Mouse (Mus musculus) brain, embryonic 14.5 days (tissue): ENCODE measurements around the gene Bfsp1.

Experiments used
- CTCF ChIP-seq: fragments of 200-500 bp; IDR thresholded peaks from 2 replicates; pipeline ENCODE4 v1.5.1; 2012; ENCODE audit warnings: inconsistent platforms, mild to moderate bottlenecking, moderate library complexity, borderline replicate concordance; ENCODE audit not compliant: insufficient read depth, insufficient read length; ENCODE audit errors: extremely low read depth
- POLR2A ChIP-seq: fragments of 200-500 bp; IDR thresholded peaks from 2 replicates; pipeline ENCODE4 v1.6.1; 2012; ENCODE audit warnings: mild to moderate bottlenecking, inconsistent platforms, borderline replicate concordance; ENCODE audit not compliant: poor library complexity, insufficient read depth, insufficient read length, severe bottlenecking; ENCODE audit errors: extremely low read depth

DNA sequence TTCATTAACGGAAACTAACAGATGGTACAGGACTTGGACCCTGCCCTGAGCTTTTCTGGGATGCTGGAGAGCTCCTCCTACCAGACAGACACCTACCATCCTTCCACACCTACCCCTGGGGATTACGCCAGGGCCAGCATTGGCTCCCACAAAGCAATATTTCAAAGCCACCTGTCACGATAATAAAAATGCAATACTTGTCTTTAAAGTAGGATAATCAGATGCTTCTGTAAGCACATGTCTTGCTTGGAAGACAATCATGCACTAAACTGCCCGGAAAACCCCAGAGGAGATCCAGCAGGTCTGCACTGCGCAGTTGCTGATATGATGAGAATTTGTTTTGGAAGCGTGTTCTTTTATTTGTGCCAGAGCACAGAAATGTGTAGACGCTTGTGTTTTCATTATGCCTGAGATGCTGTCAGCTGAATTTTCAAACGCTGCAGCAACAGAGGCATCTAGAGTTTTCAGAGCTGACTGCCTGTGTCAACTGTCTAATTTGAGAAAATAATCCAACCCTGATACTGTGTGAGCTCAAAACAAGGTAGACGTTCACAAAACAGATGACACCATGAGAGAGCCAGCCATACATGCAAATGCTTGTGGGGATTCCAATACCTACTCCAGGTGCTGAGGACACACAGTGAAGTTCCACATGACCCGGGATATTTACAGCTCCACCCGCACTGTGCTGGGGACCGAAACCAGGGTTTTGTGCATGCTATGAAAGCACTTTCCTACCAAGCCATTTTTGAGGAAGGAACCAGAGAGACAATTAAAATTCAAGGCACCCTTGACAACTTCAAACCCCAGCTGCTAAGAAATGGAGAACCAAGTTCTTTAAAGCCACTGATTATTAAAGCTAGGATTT is 11.4 kb downstream of the Bfsp1 start:
- TF ChIP-seq POLR2A: no peak
- TF ChIP-seq CTCF: no peak
